Mouse (Mus musculus) liver, embryonic 14.5 days (tissue): Measurements from ENCODE around the gene Robo1.

ENCODE experiments used
- CTCF ChIP-seq: IDR thresholded peaks from 2 replicates; pipeline ENCODE4 v1.5.1; 2016; ENCODE audit warnings: antibody characterized with exemption, low read depth, control low read depth
- EP300 ChIP-seq: IDR thresholded peaks from 2 replicates; pipeline ENCODE4 v1.6.1; 2016; ENCODE audit warnings: antibody characterized with exemption, low read depth

- TF ChIP-seq EP300 (no peak), CTCF (no peak)
These were observed 764.8 kb downstream of the Robo1 start for GRCm38 (mm10) chr16:73072883-73073282.
